Comparison of ENCODE assay signal across 8 mouse cellular contexts in genomic region chr13:23710374-23711089, GRCm38 (mm10). TPM values are rescaled to one million over a fixed set of nuclear protein-coding genes. Genes with fewer than 3 reads are reported as not detected.
A peak's percentile ranks its signal among the peaks of the same experiment; 100 is the strongest.
DNase-seq lines count a peak whose midpoint lies in the region; ATAC-seq and TF ChIP-seq lines count a peak whose summit lies in the region.

Gene Hfe (minus strand): TSS chr13:23710854.

- ATAC-seq in forebrain, embryonic 13.5 days, result 0 out of 2 replicates have a peak, but pooled peaks have one; percentile 27
- peak; percentile 68; the same call in 1 of the 2 replicates for ATAC-seq in limb, embryonic 11.5 days (ENCODE audit: insufficient number of reproducible peaks, low FRiP score, low TSS enrichment, low read depth)

- peak within 1 kb of the TSS; percentile 48 for H3K4me3 ChIP-seq in E14TG2a.4 (replicated peaks; ENCODE audit: low read length)
- peak within 1 kb of the TSS; percentile 30 for H3K4me3 ChIP-seq in forebrain, embryonic 13.5 days
- peak within 1 kb of the TSS; percentile 31 for H3K4me3 ChIP-seq in limb, embryonic 11.5 days (ENCODE audit: low read depth, low read length)
- peak within 1 kb of the TSS; percentile 44 for H3K4me3 ChIP-seq in midbrain, embryonic 10.5 days

- intact Hi-C loops in heart, postnatal 36 days (cut with DNase I), result no loop called here

- H3K9ac ChIP-seq in forebrain, embryonic 13.5 days, result peak within 1 kb of the TSS; percentile 37
- peak within 1 kb of the TSS; percentile 32 for H3K9ac ChIP-seq in limb, embryonic 11.5 days (ENCODE audit: low read length)

- no peaks in the 10 kb centered on the region for H3K36me3 ChIP-seq in E14TG2a.4 (ENCODE audit: insufficient read depth, low read length)
- H3K36me3 ChIP-seq in forebrain, embryonic 13.5 days (ENCODE audit: poor library complexity, severe bottlenecking), result no peaks in the 10 kb centered on the region
- no peaks in the 10 kb centered on the region for H3K36me3 ChIP-seq in limb, embryonic 11.5 days (ENCODE audit: control insufficient read depth, insufficient read depth, low read length)
- no peaks in the 10 kb centered on the region for H3K36me3 ChIP-seq in midbrain, embryonic 10.5 days

- no peaks in the 10 kb centered on the region for H3K9me3 ChIP-seq in E14TG2a.4 (ENCODE audit: low read length)
- H3K9me3 ChIP-seq in forebrain, embryonic 13.5 days (replicated peaks), result no peaks in the 10 kb centered on the region
- no peaks in the 10 kb centered on the region for H3K9me3 ChIP-seq in limb, embryonic 11.5 days (ENCODE audit: control insufficient read depth, low read length)
- H3K9me3 ChIP-seq in midbrain, embryonic 10.5 days (replicated peaks), result no peaks in the 10 kb centered on the region

- no peak for TF ChIP-seq CTCF in E14TG2a.4 (conservative IDR thresholded peaks at IDR 0.05; ENCODE audit: low read length)

- peaks cover 51% of the 10 kb centered on the region for H3K27me3 ChIP-seq in E14TG2a.4 (ENCODE audit: insufficient read depth, low read length)
- no peaks in the 10 kb centered on the region for H3K27me3 ChIP-seq in forebrain, embryonic 13.5 days
- no peaks in the 10 kb centered on the region for H3K27me3 ChIP-seq in limb, embryonic 11.5 days (ENCODE audit: control insufficient read depth, insufficient read depth, low read length)
- H3K27me3 ChIP-seq in midbrain, embryonic 10.5 days (ENCODE audit: low read depth, poor library complexity, severe bottlenecking), result peaks cover 23% of the 10 kb centered on the region

- 7% methylated on average over 17 of the region's 17 CpGs for WGBS in forebrain, embryonic 13.5 days
- WGBS in limb, embryonic 11.5 days, result 2% methylated on average over 17 of the region's 17 CpGs
- 5% methylated on average over 17 of the region's 17 CpGs for WGBS in midbrain, embryonic 10.5 days

- peak; percentile 83 for DNase-seq in adrenal gland, adult 2 months
- DNase-seq in heart, postnatal 36 days, result peak; percentile 63 to 74
- peak; percentile 67 for DNase-seq in limb, embryonic 11.5 days (ENCODE audit: low spot score)
- DNase-seq in midbrain, embryonic 10.5 days (ENCODE audit: low spot score), result peak; percentile 52
- peak; percentile 34 to 59 for DNase-seq in spleen, postnatal 10 days (ENCODE audit: low spot score in 2 of 2)
- DNase-seq in cerebellum, postnatal 36 days, result no peak

- no peak within 1 kb of the TSS for H3K27ac ChIP-seq in forebrain, embryonic 13.5 days
- no peak within 1 kb of the TSS for H3K27ac ChIP-seq in limb, embryonic 11.5 days (replicated peaks; ENCODE audit: low read depth, low read length)
- peak within 1 kb of the TSS; percentile 43 for H3K27ac ChIP-seq in midbrain, embryonic 10.5 days (replicated peaks)

- peak within 1 kb of the TSS; percentile 57 for H3K4me2 ChIP-seq in forebrain, embryonic 13.5 days
- peak within 1 kb of the TSS; percentile 61 for H3K4me2 ChIP-seq in limb, embryonic 11.5 days (ENCODE audit: low read depth, severe bottlenecking)

- peaks cover 14% of the 10 kb centered on the region for H3K4me1 ChIP-seq in E14TG2a.4 (replicated peaks; ENCODE audit: low read depth, low read length)
- H3K4me1 ChIP-seq in forebrain, embryonic 13.5 days, result peaks cover 13% of the 10 kb centered on the region
- H3K4me1 ChIP-seq in limb, embryonic 11.5 days (ENCODE audit: control insufficient read depth, insufficient read depth, low read length), result peaks cover 16% of the 10 kb centered on the region
- peaks cover 23% of the 10 kb centered on the region for H3K4me1 ChIP-seq in midbrain, embryonic 10.5 days

RNA-seq across cellular contexts. Expression of gene Hfe, which starts in this region (rescaled TPM):
- total RNA-seq in adrenal gland, adult 2 months (2021), result 10 to 100 TPM; 22.3 to 33.0 TPM
- 27.9 and 30.3 TPM in 2 replicates for polyA plus RNA-seq in adrenal gland, adult 2 months (2012; rRNA removed)
- polyA plus RNA-seq in forebrain, embryonic 13.5 days (2015; fragmentation: Nextera tagmentation; extraction: Ambion mirVana), result 2.2 and 2.8 TPM in 2 replicates
- 10 to 100 TPM; 48.4 to 66.6 TPM for total RNA-seq in heart, postnatal 36 days (2021)
- 2.1 and 3.7 TPM in 2 replicates for polyA plus RNA-seq in limb, embryonic 11.5 days (2014; fragmentation: Nextera tagmentation; extraction: Ambion mirVana)
- polyA plus RNA-seq in midbrain, embryonic 10.5 days (2016; fragmentation: Nextera tagmentation; extraction: Ambion mirVana), result 2.3 and 2.5 TPM in 2 replicates

Comparison
In these comparisons a context has a peak if more than half of its experiments do, and no peak if none do; other contexts are left out.
1. DNase-seq: peak in adrenal gland, adult 2 months (single experiment), heart, postnatal 36 days (2 of 2), limb, embryonic 11.5 days (single experiment), midbrain, embryonic 10.5 days (single experiment) and spleen, postnatal 10 days (2 of 2); none in cerebellum, postnatal 36 days (0 of 2).
2. Peak in every context shown above with its lines, with median percentiles within 50 percentile points of each other: H3K4me3 ChIP-seq.